Mouse (Mus musculus) small intestine, adult 2 months (tissue): ENCODE measurements around the gene Pigw. TPM values are rescaled to one million over a fixed set of nuclear protein-coding genes. Genes with fewer than 3 reads are reported as not detected.
"Not testable (repeated sequence)": the region's sequence is repeated elsewhere in the genome, so short reads cannot be mapped to it uniquely, and the experiment has no call there.

ENCODE experiments used
- H3K27ac ChIP-seq: fragments of 200-500 bp; 2 replicates; pipeline ENCODE4 v1.5.1; 2012; ENCODE audit warnings: low read depth, low read length, control low read depth, inconsistent platforms; ENCODE audit not compliant: insufficient read depth
- H3K27me3 ChIP-seq: fragments of 200-500 bp; 2 replicates; pipeline ENCODE4 v1.6.1; 2012; ENCODE audit warnings: mild to moderate bottlenecking, moderate library complexity, low read length, inconsistent platforms; ENCODE audit not compliant: control insufficient read depth, insufficient read depth
- H3K36me3 ChIP-seq: fragments of 200-500 bp; 2 replicates; pipeline ENCODE4 v1.6.1; 2012; ENCODE audit warnings: mild to moderate bottlenecking, low read length, control low read depth, inconsistent platforms; ENCODE audit not compliant: control insufficient read depth, insufficient read depth
- H3K4me1 ChIP-seq: fragments of 200-500 bp; 2 replicates; pipeline ENCODE4 v1.6.1; 2012; ENCODE audit warnings: low read length, inconsistent platforms, mixed read lengths; ENCODE audit not compliant: control insufficient read depth, insufficient read depth, insufficient read length
- H3K4me3 ChIP-seq: fragments of 200-500 bp; 2 replicates; pipeline ENCODE4 v1.5.1; 2012; ENCODE audit warnings: low read depth, mild to moderate bottlenecking, control low read depth, inconsistent platforms, low read length, moderate library complexity
- CTCF ChIP-seq: fragments of 200-500 bp; IDR thresholded peaks from 2 replicates; pipeline ENCODE4 v1.5.1; 2012; ENCODE audit warnings: low read depth, mild to moderate bottlenecking, control low read depth, inconsistent platforms, low read length, moderate library complexity, mixed read lengths; ENCODE audit not compliant: insufficient replicate concordance, insufficient read length; ENCODE audit errors: extremely low read depth
- POLR2A ChIP-seq: fragments of 200-500 bp; IDR thresholded peaks from 2 replicates; pipeline ENCODE4 v1.6.1; 2012; ENCODE audit warnings: low read depth, mild to moderate bottlenecking, control low read depth, inconsistent platforms, low read length, moderate library complexity
- WGBS: fragments of 180-500 bp; shearing (Covaris S2); methylation state at CpG from one replicate; pipeline ENCODE4 v1.1.7; 2018; 5-methylcytosine and 5-hydroxymethylcytosine counted together
- polyA plus RNA-seq: library from polyadenylated mRNA; depleted of rRNA; stranded (reverse); fragments of >200 nt; gene quantifications from 2 replicates; pipeline ENCODE4 v1.2.3, GENCODE M21; 2012

Gene Pigw
- polyA plus RNA-seq, 1 experiment = 0.98 TPM

DNA sequence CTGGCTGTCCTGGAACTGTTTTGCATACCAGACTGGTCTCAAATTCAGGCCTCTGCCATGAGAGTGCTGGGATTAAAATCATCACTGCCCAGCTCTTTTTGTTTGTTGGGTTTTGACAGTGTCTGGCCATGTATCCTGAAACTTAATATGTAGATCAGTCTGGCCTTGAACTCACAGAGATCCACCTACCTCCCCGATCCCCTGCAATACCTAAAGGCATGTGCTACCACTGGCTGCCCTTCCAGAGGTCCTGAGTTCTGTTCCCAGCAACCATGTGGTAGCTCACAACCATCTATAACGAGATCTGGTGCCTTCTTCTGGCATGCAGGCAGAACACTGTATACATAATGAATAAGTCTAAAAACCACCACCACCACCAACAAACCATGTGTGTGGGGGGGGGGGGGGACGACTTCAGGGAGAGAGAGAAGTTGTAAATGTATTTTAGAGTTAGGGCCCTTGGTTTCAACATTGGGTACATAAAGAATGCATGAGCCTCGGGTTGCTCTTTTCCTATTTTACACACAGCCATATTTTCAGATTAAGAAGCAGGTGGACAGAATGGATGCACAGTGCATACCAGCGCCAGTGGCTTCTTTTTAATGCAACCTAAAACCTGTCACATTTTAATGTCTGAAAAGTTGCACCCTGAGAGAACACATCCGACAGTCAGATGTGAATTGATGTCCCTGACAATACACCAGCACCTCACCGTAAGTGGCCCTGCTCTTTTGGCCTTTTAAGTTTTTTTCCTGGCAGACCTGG, 896 bp downstream of the Pigw start:
- peaks cover 8% of the 10 kb centered on the region for H3K36me3 ChIP-seq
- TF ChIP-seq POLR2A (no peak), CTCF (no peak)
- peaks cover 5% of the 10 kb centered on the region for H3K4me1 ChIP-seq
- H3K27me3 ChIP-seq = no peaks in the 10 kb centered on the region
- WGBS = 7% methylated on average over 7 of the region's 7 CpGs
- peak overlapping the region; percentile 80 for H3K27ac ChIP-seq
- H3K4me3 ChIP-seq = peak overlapping the region; percentile 95

DNA sequence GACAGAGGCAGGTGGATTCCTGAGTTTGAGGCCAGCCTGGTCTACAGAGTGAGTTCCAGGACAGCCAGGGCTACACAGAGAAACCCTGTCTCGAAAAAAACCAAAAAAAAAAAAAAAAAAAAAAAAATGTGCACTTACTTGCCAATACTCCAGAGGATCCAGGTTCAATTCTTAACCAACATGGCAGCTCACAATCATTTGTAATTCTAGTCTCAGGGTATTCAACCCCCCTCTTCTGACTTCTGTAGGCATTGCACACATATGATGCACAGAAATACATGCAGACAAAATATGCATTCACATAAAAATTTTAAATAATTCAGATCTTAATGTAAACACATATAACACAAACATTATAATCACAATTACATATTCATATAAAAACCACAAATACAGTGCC, 4.1 kb downstream of the Pigw start:
- not testable (repeated sequence) for H3K4me1 ChIP-seq, H3K36me3 ChIP-seq, H3K4me3 ChIP-seq, H3K27ac ChIP-seq, H3K27me3 ChIP-seq
- 55% methylated on average over 1 of the region's 1 CpGs for WGBS

DNA sequence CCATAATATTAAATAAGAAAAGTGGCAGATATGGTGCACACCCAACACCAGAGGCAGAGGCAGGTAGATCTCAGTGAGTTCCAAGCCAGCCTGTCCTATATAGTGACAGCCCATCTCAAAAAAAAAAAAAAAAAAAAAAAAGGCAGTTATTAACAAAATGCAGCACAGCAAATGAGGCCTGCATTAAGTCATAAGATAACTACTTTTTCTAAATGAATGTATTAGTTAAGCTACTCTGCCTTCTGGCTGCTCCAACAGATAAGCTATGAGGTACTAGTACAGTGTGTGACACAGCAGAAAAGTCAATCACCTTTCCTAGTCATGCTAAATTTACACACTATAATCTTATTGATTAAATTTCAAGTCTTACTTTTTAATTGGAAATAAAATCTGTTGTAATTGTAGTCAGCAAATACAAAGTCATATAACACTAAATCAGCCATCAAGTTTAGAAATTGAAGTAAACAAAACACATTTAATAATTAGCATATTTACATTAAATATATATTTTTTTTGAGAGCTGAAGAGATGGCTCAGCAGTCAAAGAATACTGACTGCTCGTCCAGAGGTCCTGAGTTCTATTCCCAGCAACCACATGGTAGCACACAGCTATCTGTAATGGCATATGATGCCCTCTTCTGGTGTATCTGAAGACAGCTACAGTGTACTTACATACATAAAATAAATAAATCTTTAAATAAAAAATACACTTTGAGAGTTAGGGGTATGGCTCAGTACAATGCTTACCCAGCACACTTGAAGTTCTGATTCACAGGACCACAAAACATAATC, 6.8 kb downstream of the Pigw start:
- Histone ChIP-seq H3K27me3 (no peaks in the 10 kb centered on the region), H3K36me3 (peaks cover 3% of the 10 kb centered on the region; the same call in 1 of the 2 replicates), H3K4me1 (no peaks in the 10 kb centered on the region), H3K4me3 (no peak overlapping the region), H3K27ac (no peak overlapping the region)
- WGBS = 93% methylated on average over 1 of the region's 1 CpGs
- TF ChIP-seq POLR2A (no peak), CTCF (no peak)

DNA sequence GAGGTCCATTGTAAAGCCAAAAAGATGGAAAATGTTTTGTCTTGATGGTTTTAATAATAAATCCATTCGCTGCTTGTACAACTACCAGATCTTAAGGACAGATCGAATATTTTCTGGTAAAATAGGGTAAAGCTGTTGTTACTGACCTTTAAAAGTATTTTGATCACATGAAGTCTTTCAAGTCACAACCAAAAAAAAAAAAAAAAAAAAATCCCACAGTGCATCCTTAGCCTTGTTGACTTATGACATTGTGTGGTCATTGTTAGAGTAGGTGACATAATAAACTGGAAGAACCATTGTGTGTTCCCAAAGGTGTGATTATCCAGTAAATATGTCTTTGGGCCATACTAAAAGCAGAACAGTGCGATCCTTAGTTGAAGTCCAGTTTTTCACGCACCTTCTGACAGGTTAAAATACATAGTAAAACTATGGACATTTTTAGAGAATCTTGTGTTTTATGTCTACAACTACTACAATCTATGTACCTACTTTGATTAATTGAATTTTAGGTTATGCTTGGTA, 8.5 kb downstream of the Pigw start:
- H3K36me3 ChIP-seq = peaks cover 7% of the 10 kb centered on the region
- H3K4me1 ChIP-seq = no peaks in the 10 kb centered on the region
- no peaks in the 10 kb centered on the region for H3K27me3 ChIP-seq
- TF ChIP-seq CTCF (no peak), POLR2A (no peak)
- H3K4me3 ChIP-seq = peak overlapping the region; percentile 85; the same call in 1 of the 2 replicates
- peak overlapping the region; percentile 92 for H3K27ac ChIP-seq
- 33% methylated on average over 4 of the region's 4 CpGs for WGBS

DNA sequence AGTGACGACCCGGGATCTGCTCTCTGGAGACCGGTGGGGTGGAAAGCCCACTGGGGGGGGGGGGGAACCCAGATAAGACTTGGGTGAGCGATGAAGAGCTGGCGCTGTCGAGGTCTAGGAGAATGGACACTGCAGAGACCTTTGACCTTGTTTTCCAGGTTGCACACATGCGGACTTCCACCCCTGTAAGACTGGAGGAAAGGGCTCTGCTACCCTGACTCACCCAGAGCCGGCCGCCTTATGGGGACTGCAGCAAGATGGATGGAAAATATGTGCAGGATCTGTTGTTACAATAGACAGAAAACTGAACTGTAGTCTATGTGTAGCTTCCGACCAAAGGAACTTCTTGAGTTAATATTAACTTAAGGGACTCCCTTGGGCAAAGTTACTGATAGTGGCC, 9.0 kb downstream of the Pigw start:
- Histone ChIP-seq H3K4me1 (peaks cover 2% of the 10 kb centered on the region; the same call in 1 of the 2 replicates), H3K36me3 (peaks cover 7% of the 10 kb centered on the region), H3K4me3 (peak overlapping the region; percentile 85), H3K27me3 (no peaks in the 10 kb centered on the region), H3K27ac (peak overlapping the region; percentile 92)
- WGBS = under 1% methylated on average over 10 of the region's 10 CpGs
- TF ChIP-seq CTCF = no peak
- TF ChIP-seq POLR2A = no peak

DNA sequence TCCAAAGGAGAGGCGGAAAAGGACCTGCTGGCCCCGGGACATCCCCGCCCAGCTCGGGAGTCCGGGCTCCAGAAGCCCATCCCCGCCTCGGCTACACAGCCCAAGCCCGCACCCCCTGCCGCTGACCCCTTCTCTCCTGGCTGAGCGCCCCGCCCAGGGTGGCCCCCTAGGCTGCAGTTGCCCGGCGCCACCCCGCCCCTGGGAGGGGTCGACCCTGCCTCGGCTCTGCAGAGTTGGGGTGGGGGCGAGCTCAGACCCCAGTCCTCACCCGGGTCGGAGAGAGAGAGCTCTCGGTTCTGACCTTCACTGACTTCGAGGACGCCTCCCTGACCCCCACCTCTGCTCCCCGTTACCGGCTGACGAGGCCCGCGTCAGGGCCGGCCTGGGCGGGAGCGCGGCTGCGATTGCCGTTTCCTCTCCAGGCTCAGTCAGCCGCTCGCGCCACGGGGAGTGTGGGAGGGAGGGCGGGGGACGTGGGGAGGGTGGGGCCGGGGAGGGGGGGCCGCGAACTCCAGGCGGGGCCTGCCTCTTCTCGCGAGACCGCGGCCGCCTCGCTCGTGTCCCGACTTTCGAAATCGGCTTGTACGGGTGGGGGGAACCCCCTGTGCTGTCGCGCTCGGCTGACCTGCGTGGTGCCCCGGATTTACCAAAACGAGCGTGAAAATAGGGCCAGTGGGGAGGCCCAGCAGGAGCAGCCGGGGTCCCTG, 9.6 kb downstream of the Pigw start, which contains the start of gene Ggnbp2:
Ggnbp2 (minus strand) TSS at position 481 of the 707 bp plus-strand sequence.
- TF ChIP-seq POLR2A (peak; percentile 90), CTCF (no peak)
- under 1% methylated on average over 59 of the region's 62 CpGs for WGBS
- H3K4me3 ChIP-seq = peak within 1 kb of the TSS; percentile 88
- peaks cover 2% of the 10 kb centered on the region; the same call in 1 of the 2 replicates for H3K4me1 ChIP-seq
- H3K27me3 ChIP-seq = no peaks in the 10 kb centered on the region
- peak within 1 kb of the TSS; percentile 99 for H3K27ac ChIP-seq
- H3K36me3 ChIP-seq = peaks cover 9% of the 10 kb centered on the region

DNA sequence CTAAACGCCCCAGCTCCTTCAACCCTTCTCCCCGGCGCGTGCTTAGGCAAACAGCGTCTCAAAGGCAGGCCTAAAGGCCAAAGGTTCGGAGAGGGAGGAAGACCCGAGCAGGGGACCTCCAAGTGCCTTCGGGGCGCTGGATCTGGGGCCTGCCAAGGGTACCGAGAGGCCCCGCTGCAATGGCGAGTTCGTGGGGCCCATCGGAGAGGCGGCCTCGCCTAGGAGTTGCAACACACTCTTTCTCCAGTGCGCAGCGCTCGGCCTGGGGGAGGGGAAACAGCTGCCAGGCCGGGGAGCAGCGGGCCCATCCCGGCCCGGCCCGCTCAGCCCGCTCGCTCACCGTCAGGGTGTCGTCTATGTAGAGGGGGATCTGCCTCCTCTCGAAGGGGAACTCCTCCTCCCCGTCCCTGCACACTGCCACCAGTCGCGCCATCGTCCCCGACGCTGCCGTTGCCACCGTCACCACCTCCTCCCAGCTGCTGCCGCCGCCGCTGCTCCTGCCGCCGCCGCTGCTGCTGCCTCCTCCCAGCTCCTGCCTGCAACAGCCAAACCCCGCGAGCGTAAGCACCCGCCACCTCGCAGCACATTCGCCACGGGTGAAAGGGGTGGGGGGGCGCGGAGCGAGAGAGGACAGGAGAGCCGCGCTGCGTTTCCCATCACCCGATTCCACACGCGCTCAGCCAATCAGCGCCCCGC, 10.4 kb downstream of the Pigw start:
- TF ChIP-seq CTCF = no peak
- TF ChIP-seq POLR2A = peak; percentile 62
- Histone ChIP-seq H3K27me3 (no peaks in the 10 kb centered on the region), H3K27ac (peak overlapping the region; percentile 95), H3K4me1 (peaks cover 2% of the 10 kb centered on the region; the same call in 1 of the 2 replicates), H3K4me3 (peak overlapping the region; percentile 88), H3K36me3 (peaks cover 6% of the 10 kb centered on the region; the same call in 1 of the 2 replicates)
- under 1% methylated on average over 61 of the region's 61 CpGs for WGBS
